Mouse (Mus musculus) Patski (cell line): Measurements from ENCODE around the gene Smtnl1. TPM values are rescaled to one million over a fixed set of nuclear protein-coding genes. Genes with fewer than 3 reads are reported as not detected.
A peak's percentile ranks its signal among the peaks of the same experiment; 100 is the strongest.

Experiments
- ATAC-seq: fragments of 100-300 bp; one replicate; pipeline ENCODE4 v1.8.0; 2021
- CTCF ChIA-PET: fragments of 350-600 bp; sonication (Branson Sonifier 250); formaldehyde crosslinking; loops from one replicate; lab custom pipeline; 2022; ENCODE audit warnings: inconsistent platforms; lab: Charles Lee
- POLR2A ChIA-PET: fragments of 350-600 bp; sonication (Branson Sonifier 250); formaldehyde crosslinking; loops from one replicate; lab custom pipeline; 2022; ENCODE audit warnings: antibody characterized with exemption, inconsistent platforms; lab: Charles Lee
- DNase-seq: peaks from one replicate; pipeline ENCODE4 v3.0.0-alpha.2; 2011; ENCODE audit warnings: low read depth, low spot score
- H3K27me3 ChIP-seq: fragments of 371-371 bp; one replicate; pipeline ENCODE4 v1.5.1; 2021
- CTCF ChIP-seq: fragments of 100-300 bp; IDR thresholded peaks from one replicate; pipeline ENCODE4 v1.5.1; 2021
- in situ Hi-C: fragments of 300-500 bp; cut with MboI; formaldehyde crosslinking; loops from 3 replicates; pipeline ENCODE4 v1.11.1; 2018; ENCODE audit warnings: low pct_unique_long_range_greater_than_20kb, mixed read lengths
- polyA plus RNA-seq: library from polyadenylated mRNA; unstranded; gene quantifications from one replicate; pipeline ENCODE4 v1.2.3, GENCODE M21; 2021

Gene Smtnl1
- polyA plus RNA-seq: not detected

GRCm38 (mm10) chr2:84822552-84822951, at the start of gene Smtnl1:
Gene Smtnl1 (minus strand): TSS chr2:84822652.
- in situ Hi-C loops: no loop called here
- ATAC-seq (no peak), DNase-seq (no peak)
- TF ChIP-seq CTCF: no peak
- ChIA-PET CTCF (interaction anchor here (1.1 to 1.3 kb wide), 4 partner anchors 10 to 67 kb away, joined by 3 to 4 read pairs (median 4); no protein-coding TSS in a partner anchor), POLR2A (interaction anchor here (0.5 to 0.7 kb wide), 2 partner anchors 9 to 106 kb away, joined by 3 read pairs; no protein-coding TSS in a partner anchor)
- H3K27me3 ChIP-seq: peaks cover 7% of the 10 kb centered on the region

- no peak for DNase-seq
- in situ Hi-C loops: no loop called here
- peaks cover 15% of the 10 kb centered on the region for H3K27me3 ChIP-seq
- ChIA-PET CTCF (interaction anchor here (4.2 to 7.2 kb wide), 4 partner anchors 12 to 39 kb away, joined by 27 to 44 read pairs (median 34); no protein-coding TSS in a partner anchor), POLR2A (interaction anchor here (0.8 kb wide), 1 partner anchor 17 kb away, joined by 3 read pairs; no protein-coding TSS in a partner anchor)
- TF ChIP-seq CTCF: no peak
- no peak for ATAC-seq
These were observed 48.2 kb upstream of the Smtnl1 start for GRCm38 (mm10) chr2:84870623-84871160.

- CTCF ChIA-PET: interaction anchor here (0.7 to 7.2 kb wide), 10 partner anchors 9 to 138 kb away, joined by 3 to 44 read pairs (median 5); no protein-coding TSS in a partner anchor
- peaks cover 15% of the 10 kb centered on the region for H3K27me3 ChIP-seq
- in situ Hi-C loops: no loop called here
- POLR2A ChIA-PET: interaction anchor here (1.2 kb wide), 1 partner anchor 40 kb away, joined by 4 read pairs; no protein-coding TSS in a partner anchor
- DNase-seq (no peak), ATAC-seq (no peak)
- TF ChIP-seq CTCF: no peak
These were observed 46.5 kb upstream of the Smtnl1 start for GRCm38 (mm10) chr2:84868977-84869376.

- peaks cover 15% of the 10 kb centered on the region for H3K27me3 ChIP-seq
- DNase-seq: no peak
- ChIA-PET CTCF (interaction anchor here (0.7 to 7.2 kb wide), 11 partner anchors 8 to 139 kb away, joined by 3 to 44 read pairs (median 5); no protein-coding TSS in a partner anchor), POLR2A (interaction anchor here (1.2 kb wide), 1 partner anchor 39 kb away, joined by 4 read pairs; no protein-coding TSS in a partner anchor)
- ATAC-seq: peak; percentile 17
- peak; percentile 79 for TF ChIP-seq CTCF
- in situ Hi-C loops: no loop called here
These were observed 46.1 kb upstream of the Smtnl1 start for GRCm38 (mm10) chr2:84868521-84868943.

GRCm38 (mm10) chr2:84865616-84866571, 43.4 kb upstream of the Smtnl1 start:
- POLR2A ChIA-PET: interaction anchor here (0.8 kb wide), 1 partner anchor 33 kb away, joined by 3 read pairs; no protein-coding TSS in a partner anchor
- CTCF ChIA-PET: interaction anchor here (0.6 to 7.2 kb wide), 4 partner anchors 12 to 143 kb away, joined by 3 to 44 read pairs (median 34); no protein-coding TSS in a partner anchor
- TF ChIP-seq CTCF: peak; percentile 81
- in situ Hi-C loops: no loop called here
- ATAC-seq: no peak
- DNase-seq: no peak
- peaks cover 5% of the 10 kb centered on the region for H3K27me3 ChIP-seq

- ChIA-PET CTCF (no interaction called here), POLR2A (no interaction called here)
- in situ Hi-C loops: no loop called here
- TF ChIP-seq CTCF: no peak
- ATAC-seq (no peak), DNase-seq (no peak)
- peaks cover 5% of the 10 kb centered on the region for H3K27me3 ChIP-seq
These were observed 39.8 kb upstream of the Smtnl1 start for GRCm38 (mm10) chr2:84862231-84862630.

GRCm38 (mm10) chr2:84861430-84861829, 39.0 kb upstream of the Smtnl1 start:
- H3K27me3 ChIP-seq: peaks cover 2% of the 10 kb centered on the region
- no peak for ATAC-seq
- CTCF ChIA-PET: interaction anchor here (1.8 kb wide), 1 partner anchor 30 kb away, joined by 5 read pairs; no protein-coding TSS in a partner anchor
- no peak for DNase-seq
- POLR2A ChIA-PET: no interaction called here
- TF ChIP-seq CTCF: no peak
- in situ Hi-C loops: no loop called here

- H3K27me3 ChIP-seq: no peaks in the 10 kb centered on the region
- ChIA-PET CTCF (interaction anchor here (1.4 to 1.8 kb wide), 2 partner anchors 9 to 29 kb away, joined by 4 to 5 read pairs; no protein-coding TSS in a partner anchor), POLR2A (no interaction called here)
- in situ Hi-C loops: no loop called here
- ATAC-seq (no peak), DNase-seq (no peak)
- TF ChIP-seq CTCF: no peak
These were observed 37.7 kb upstream of the Smtnl1 start for GRCm38 (mm10) chr2:84859991-84860780.

- no peaks in the 10 kb centered on the region for H3K27me3 ChIP-seq
- ATAC-seq (peak; percentile 51), DNase-seq (no peak)
- POLR2A ChIA-PET: no interaction called here
- in situ Hi-C loops: no loop called here
- TF ChIP-seq CTCF: no peak
- CTCF ChIA-PET: interaction anchor here (1.3 to 6.6 kb wide), 2 partner anchors 9 to 28 kb away, joined by 5 to 71 read pairs; no protein-coding TSS in a partner anchor
These were observed 36.1 kb upstream of the Smtnl1 start for GRCm38 (mm10) chr2:84858551-84858950.
